Mouse (Mus musculus): ENCODE measurements around the gene Szrd1. TPM values are rescaled to one million over a fixed set of nuclear protein-coding genes. Genes with fewer than 3 reads are reported as not detected.
A peak's percentile ranks its signal among the peaks of the same experiment; 100 is the strongest.

The Szrd1 gene
- polyA plus RNA-seq, 1 experiment: 31.2 TPM

DNA sequence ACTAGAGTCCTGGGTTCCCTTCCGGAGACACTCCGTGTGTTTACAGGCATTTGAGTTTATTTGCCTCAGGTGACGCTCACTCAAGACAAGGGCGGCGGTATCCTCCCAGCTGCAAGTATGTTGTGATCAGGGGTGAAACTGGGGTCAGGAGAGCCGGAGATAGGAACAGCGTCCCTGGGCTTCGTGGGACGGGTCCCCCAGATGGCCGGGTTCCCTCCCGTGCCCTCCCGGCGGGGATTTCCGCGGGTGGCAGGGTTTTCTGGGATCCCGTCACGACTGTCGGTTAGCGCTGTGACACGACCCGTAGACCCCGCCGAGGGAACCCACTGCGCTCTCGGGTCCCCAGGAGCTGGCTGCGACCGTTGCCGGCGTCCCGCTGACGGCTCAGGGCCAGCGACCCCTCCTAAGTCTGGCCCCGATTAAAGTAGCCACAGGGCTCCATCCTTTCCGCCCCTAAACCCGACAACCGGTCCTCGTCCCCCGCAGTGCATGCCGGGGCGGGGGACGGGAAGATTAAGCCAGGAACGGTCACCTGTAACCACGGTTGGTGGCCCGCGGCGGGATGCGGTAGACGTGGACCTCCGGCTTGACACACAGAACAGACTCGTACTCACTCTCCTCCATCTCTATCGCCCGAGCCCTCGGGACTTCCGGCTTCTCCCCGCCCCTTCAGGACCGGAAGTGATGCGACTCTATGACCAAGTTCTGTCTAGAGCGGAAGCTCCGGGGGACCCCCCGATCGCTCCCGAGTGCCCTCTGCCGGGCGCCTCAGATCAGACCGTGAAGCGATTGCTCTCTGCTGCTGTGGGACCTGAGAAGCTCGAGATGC, 61.7 kb downstream of the Szrd1 start, which contains the start of gene Necap2:
Necap2 (minus strand) TSS at position 677 of the 829 bp plus-strand sequence.
- Histone ChIP-seq H3K4me1 (ENCODE audit: control insufficient read depth, insufficient read depth, low read length) (peaks cover 2% of the 10 kb centered on the region; the same call in 1 of the 2 replicates), H3K27ac (ENCODE audit: control insufficient read depth, insufficient read depth, low read depth, low read length, poor library complexity) (peak within 1 kb of the TSS; percentile 90), H3K4me3 (replicated peaks; ENCODE audit: control insufficient read depth, low read depth, low read length) (peak within 1 kb of the TSS; percentile 99)
- peak; percentile 61 for TF ChIP-seq CTCF (IDR thresholded peaks at IDR 0.05; ENCODE audit: control insufficient read depth, insufficient read depth, low read length)
- peak; percentile 96 for TF ChIP-seq POLR2A (IDR thresholded peaks at IDR 0.05; ENCODE audit: borderline replicate concordance, control insufficient read depth, low read depth, low read length)
- under 1% methylated on average over 67 of the region's 67 CpGs for WGBS

GRCm38 (mm10) chr4:141076761-141077506, 62.6 kb downstream of the Szrd1 start:
- 11% methylated on average over 17 of the region's 17 CpGs for WGBS
- Histone ChIP-seq H3K4me3 (replicated peaks; ENCODE audit: control insufficient read depth, low read depth, low read length) (peak overlapping the region; percentile 99), H3K27ac (ENCODE audit: control insufficient read depth, insufficient read depth, low read depth, low read length, poor library complexity) (peak overlapping the region; percentile 90), H3K4me1 (ENCODE audit: control insufficient read depth, insufficient read depth, low read length) (peaks cover 2% of the 10 kb centered on the region; the same call in 1 of the 2 replicates)
- TF ChIP-seq POLR2A (IDR thresholded peaks at IDR 0.05; ENCODE audit: borderline replicate concordance, control insufficient read depth, low read depth, low read length) (no peak), CTCF (IDR thresholded peaks at IDR 0.05; ENCODE audit: control insufficient read depth, insufficient read depth, low read length) (no peak)

DNA sequence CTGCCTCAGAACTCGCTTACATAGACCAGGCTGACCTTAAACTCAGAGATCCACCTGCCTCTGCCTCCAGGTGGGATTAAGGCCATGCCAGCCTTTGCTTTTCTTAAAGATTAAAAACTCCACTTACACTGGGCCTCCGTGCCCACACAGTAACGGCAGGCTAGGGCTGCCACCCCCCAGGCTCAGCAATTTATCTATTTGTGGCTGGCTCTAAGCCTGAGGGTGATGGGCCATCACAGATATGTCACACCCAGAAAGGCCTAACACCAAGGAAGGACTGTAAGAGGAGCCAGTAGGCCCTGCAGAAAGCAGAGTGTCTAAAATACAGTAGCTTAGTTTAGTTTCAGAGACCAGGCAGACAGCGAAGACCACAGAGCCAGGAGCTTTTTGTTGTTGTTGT, 65.5 kb downstream of the Szrd1 start:
- WGBS: 59% methylated on average over 4 of the region's 4 CpGs
- peak overlapping the region; percentile 57 for H3K27ac ChIP-seq (ENCODE audit: control insufficient read depth, insufficient read depth, low read depth, low read length, poor library complexity)
- H3K4me1 ChIP-seq (ENCODE audit: control insufficient read depth, insufficient read depth, low read length): peaks cover 2% of the 10 kb centered on the region; the same call in 1 of the 2 replicates
- no peak for TF ChIP-seq POLR2A (IDR thresholded peaks at IDR 0.05; ENCODE audit: borderline replicate concordance, control insufficient read depth, low read depth, low read length)
- no peak for TF ChIP-seq CTCF (IDR thresholded peaks at IDR 0.05; ENCODE audit: control insufficient read depth, insufficient read depth, low read length)
- no peak overlapping the region for H3K4me3 ChIP-seq (replicated peaks; ENCODE audit: control insufficient read depth, low read depth, low read length)

- peak overlapping the region; percentile 57 for H3K27ac ChIP-seq (ENCODE audit: control insufficient read depth, insufficient read depth, low read depth, low read length, poor library complexity)
- H3K4me1 ChIP-seq (ENCODE audit: control insufficient read depth, insufficient read depth, low read length): peaks cover 2% of the 10 kb centered on the region; the same call in 1 of the 2 replicates
- H3K4me3 ChIP-seq (replicated peaks; ENCODE audit: control insufficient read depth, low read depth, low read length): no peak overlapping the region
- TF ChIP-seq CTCF (IDR thresholded peaks at IDR 0.05; ENCODE audit: control insufficient read depth, insufficient read depth, low read length): no peak
- TF ChIP-seq POLR2A (IDR thresholded peaks at IDR 0.05; ENCODE audit: borderline replicate concordance, control insufficient read depth, low read depth, low read length): no peak
- WGBS: 57% methylated on average over 9 of the region's 9 CpGs
Measured at GRCm38 (mm10) chr4:141073661-141074060, 65.9 kb downstream of the Szrd1 start.

DNA sequence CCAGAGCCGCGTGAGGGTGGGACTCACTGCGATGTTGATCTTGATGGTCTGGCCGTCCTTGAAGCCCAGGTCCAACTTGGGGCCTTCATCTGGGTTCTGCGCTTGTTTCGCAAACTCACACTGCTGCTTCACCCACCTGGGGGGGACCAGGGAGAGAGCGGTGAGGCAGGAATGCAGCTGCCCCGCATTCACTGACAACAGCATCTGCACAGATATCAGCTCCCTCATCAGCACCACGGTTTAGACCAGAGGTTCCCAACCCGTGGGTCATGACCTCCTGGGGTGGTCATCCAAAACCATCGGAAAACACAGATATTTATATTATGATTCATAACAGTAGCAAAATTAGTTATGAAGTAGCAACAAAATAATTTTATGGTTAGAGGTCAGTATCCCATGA, 67.1 kb downstream of the Szrd1 start:
- Histone ChIP-seq H3K4me3 (replicated peaks; ENCODE audit: control insufficient read depth, low read depth, low read length) (no peak overlapping the region), H3K27ac (ENCODE audit: control insufficient read depth, insufficient read depth, low read depth, low read length, poor library complexity) (no peak overlapping the region), H3K4me1 (ENCODE audit: control insufficient read depth, insufficient read depth, low read length) (peaks cover 2% of the 10 kb centered on the region; the same call in 1 of the 2 replicates)
- TF ChIP-seq POLR2A (IDR thresholded peaks at IDR 0.05; ENCODE audit: borderline replicate concordance, control insufficient read depth, low read depth, low read length): no peak
- no peak for TF ChIP-seq CTCF (IDR thresholded peaks at IDR 0.05; ENCODE audit: control insufficient read depth, insufficient read depth, low read length)
- WGBS: 92% methylated on average over 11 of the region's 11 CpGs

GRCm38 (mm10) chr4:141069731-141070130, 69.8 kb downstream of the Szrd1 start:
- no peak for TF ChIP-seq POLR2A (IDR thresholded peaks at IDR 0.05; ENCODE audit: borderline replicate concordance, control insufficient read depth, low read depth, low read length)
- peak; percentile 81 for TF ChIP-seq CTCF (IDR thresholded peaks at IDR 0.05; ENCODE audit: control insufficient read depth, insufficient read depth, low read length)
- H3K4me3 ChIP-seq (replicated peaks; ENCODE audit: control insufficient read depth, low read depth, low read length): no peak overlapping the region
- WGBS: 56% methylated on average over 4 of the region's 4 CpGs
- H3K27ac ChIP-seq (ENCODE audit: control insufficient read depth, insufficient read depth, low read depth, low read length, poor library complexity): no peak overlapping the region
- no peaks in the 10 kb centered on the region for H3K4me1 ChIP-seq (ENCODE audit: control insufficient read depth, insufficient read depth, low read length)

GRCm38 (mm10) chr4:141068655-141069054, 70.9 kb downstream of the Szrd1 start:
- TF ChIP-seq CTCF (IDR thresholded peaks at IDR 0.05; ENCODE audit: control insufficient read depth, insufficient read depth, low read length) (no peak), POLR2A (IDR thresholded peaks at IDR 0.05; ENCODE audit: borderline replicate concordance, control insufficient read depth, low read depth, low read length) (no peak)
- WGBS: 65% methylated on average over 8 of the region's 8 CpGs
- no peak overlapping the region for H3K4me3 ChIP-seq (replicated peaks; ENCODE audit: control insufficient read depth, low read depth, low read length)
- H3K27ac ChIP-seq (ENCODE audit: control insufficient read depth, insufficient read depth, low read depth, low read length, poor library complexity): no peak overlapping the region
- no peaks in the 10 kb centered on the region for H3K4me1 ChIP-seq (ENCODE audit: control insufficient read depth, insufficient read depth, low read length)

GRCm38 (mm10) chr4:141067516-141068046, 72.0 kb downstream of the Szrd1 start:
- Histone ChIP-seq H3K4me1 (ENCODE audit: control insufficient read depth, insufficient read depth, low read length) (no peaks in the 10 kb centered on the region), H3K4me3 (replicated peaks; ENCODE audit: control insufficient read depth, low read depth, low read length) (no peak overlapping the region), H3K27ac (ENCODE audit: control insufficient read depth, insufficient read depth, low read depth, low read length, poor library complexity) (no peak overlapping the region)
- 91% methylated on average over 9 of the region's 9 CpGs for WGBS
- TF ChIP-seq POLR2A (IDR thresholded peaks at IDR 0.05; ENCODE audit: borderline replicate concordance, control insufficient read depth, low read depth, low read length) (no peak), CTCF (IDR thresholded peaks at IDR 0.05; ENCODE audit: control insufficient read depth, insufficient read depth, low read length) (no peak)
